Mouse (Mus musculus) liver, adult 10 weeks (tissue): ENCODE results near the gene Amdhd2. TPM values are rescaled to one million over a fixed set of nuclear protein-coding genes. Genes with fewer than 3 reads are reported as not detected.

Source experiments
- polyA plus RNA-seq: library from polyadenylated mRNA; stranded (reverse); fragments of 350-450 nt; fragmentation: Illumina TruSeq; extraction: RNeasy Lipid Tissue Mini Kit (QIAGEN cat#74804); gene quantifications from one replicate; pipeline ENCODE4 v1.2.3, GENCODE M21; 2014; ENCODE audit warnings: low read depth, low replicate concordance

Amdhd2 gene
- not detected for polyA plus RNA-seq

DNA sequence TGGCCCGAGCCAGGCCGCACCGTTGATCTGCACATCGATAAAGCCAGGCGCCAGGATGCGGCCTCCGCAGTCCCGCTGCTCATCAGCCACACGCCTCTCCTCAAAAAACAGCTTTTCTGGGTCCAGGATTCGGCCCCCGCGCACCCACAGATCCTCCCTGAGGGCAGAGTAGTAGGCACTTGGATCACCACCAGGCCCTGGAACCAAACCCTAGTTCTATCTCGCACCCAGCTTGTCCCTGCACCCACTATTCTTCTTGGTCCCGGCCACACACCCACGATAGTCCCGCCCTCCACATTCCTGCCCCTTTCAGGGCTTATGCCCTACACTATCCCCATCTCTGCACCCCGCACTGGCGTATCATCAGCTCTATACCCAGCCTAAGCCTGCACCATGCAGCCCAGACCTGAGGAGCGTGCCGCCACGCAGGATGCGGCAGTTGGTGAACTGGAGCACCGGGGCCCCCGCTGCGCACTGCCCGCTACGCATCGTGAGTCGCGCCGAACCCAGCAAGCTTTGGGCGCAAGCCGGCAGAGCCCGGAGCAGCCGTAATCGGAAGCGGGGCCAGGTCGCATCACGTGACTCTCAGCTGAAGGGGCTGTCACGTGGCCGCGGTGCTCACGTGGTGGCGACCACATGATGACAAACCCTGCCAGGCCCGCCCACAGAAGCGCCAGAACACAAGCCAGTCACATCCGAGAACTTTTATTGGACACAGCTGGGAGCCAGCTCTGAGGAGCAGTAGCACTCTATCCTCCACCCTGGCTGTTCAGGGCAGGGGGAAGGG lies at the start of gene Amdhd2:
Gene Amdhd2 (minus strand): TSS at position 591 of the 787 bp plus-strand sequence.

DNA sequence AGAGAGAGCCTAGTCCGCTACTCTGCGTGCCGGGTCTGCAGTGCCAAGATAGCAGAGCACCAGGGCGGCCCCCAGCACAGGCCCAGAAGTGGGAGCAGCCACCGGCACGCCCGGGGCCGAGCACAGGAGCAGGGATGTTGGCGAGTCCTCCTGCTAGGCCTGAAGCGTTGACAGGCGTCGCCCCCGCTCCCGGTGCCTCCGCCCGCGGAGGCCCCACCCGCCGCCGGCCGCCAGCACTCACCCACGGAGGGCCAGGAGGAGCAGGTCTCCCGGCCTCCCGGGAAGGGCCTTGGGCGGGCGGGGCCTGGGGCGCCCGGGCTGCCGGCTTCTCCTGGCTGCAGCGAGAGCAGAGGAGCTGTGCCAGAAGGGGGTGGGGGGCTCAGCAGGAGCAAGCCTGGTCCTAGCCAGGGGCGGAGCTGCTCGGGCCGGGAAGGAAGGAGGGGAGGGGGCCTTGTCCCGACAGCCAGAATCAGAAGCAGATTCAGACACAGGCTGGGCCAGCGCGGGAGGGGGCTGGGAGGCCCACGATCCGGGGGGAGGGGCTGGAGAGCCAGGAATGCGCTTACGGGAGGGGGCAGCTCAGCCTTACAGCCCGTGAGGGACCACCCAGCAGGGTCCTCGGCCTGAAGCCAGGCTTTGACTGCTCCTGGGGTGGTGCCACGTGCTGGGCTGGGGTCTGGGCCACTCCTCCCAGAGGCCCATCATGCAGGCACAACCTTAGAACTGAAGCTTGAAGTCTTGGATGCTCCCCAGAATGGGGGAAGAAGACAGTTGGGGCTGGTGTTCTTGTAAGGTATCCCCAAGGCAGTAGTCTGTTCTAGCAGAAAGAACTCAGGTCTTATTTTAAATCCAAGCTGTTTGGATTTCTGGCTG lies 45.7 kb upstream of the Amdhd2 start, which contains the start of gene Ntn3:
Gene Ntn3 (minus strand): TSS at position 489 of the 873 bp plus-strand sequence.

GRCm38 (mm10) chr17:24205284-24205888 lies 41.8 kb upstream of the Amdhd2 start, which contains the start of gene Tbc1d24:
Gene Tbc1d24, minus strand, starts transcription at chr17:24205562.

DNA sequence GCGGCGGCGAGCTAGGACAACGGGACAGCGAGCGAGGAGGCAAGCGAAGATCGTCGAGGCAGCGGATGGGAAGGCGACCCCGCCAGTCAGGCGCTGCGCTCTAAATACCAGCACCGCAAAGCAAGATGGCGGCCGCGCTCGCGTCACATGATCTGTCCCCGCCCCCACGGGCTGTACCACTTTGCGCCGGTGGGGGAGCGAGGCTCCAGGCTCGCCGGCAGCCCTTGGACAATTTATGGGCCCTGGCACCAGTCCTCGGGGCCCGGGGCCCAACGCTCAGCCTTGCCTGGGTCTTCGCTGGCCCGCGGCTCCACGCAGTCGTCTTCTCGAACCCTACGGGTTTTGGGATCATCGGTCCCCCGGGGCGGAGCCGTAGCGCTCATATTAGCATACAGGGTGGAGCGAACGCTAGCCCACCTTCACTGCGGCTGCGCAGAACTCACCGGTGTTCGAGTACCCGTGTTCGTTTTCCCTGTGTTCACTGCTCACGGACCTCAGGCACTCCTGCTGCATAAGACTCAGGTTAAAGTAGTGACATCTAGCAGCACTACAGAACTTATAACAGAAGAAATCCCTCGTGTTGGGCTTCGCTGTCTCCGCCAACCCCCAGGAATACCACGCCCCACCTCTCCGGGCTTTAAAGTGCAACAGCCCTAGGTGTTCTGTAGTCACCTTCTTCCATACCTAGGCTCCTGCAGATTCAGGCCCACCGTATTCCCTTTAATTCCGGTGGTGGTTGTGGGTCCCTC lies 5.9 kb upstream of the Amdhd2 start, which contains the start of gene Atp6v0c:
Gene Atp6v0c (minus strand): TSS at position 386 of the 749 bp plus-strand sequence.

DNA sequence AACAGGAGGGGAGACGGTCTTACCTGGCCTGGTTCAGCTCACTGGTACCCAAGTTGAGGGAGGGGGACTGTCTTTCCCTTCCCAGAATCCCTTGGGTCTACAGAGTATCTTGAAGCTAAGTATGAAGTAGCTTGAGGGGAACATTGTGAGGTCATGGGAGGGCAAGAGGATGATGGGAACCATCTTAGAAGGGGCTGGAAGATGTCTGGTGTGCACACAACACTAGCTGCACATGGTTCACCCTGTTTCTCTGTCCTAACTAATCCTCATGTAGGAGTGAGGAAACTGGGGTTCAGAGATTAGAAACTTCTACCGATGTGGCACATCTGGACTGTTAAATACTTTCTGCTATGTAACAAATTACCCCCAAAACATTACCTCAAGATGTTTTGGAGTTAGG lies 12.7 kb downstream of the Amdhd2 start, which contains the start of gene Pdpk1:
Gene Pdpk1 (minus strand): TSS at position 101 of the 400 bp plus-strand sequence.

Other genes starting within 250 kb of the Amdhd2 start
- gene Dcpp3, start 246.3 kb downstream of the Amdhd2 start, polyA plus RNA-seq, result not detected
- gene Sbp, start 222.1 kb downstream of the Amdhd2 start, polyA plus RNA-seq, result not detected
- not detected for gene Sbpl, start 208.5 kb downstream of the Amdhd2 start, polyA plus RNA-seq
- not detected for gene Prss30, start 183.2 kb downstream of the Amdhd2 start, polyA plus RNA-seq
- gene Prss22, start 165.7 kb downstream of the Amdhd2 start, polyA plus RNA-seq, result not detected
- not detected for gene Prss27, start 125.6 kb downstream of the Amdhd2 start, polyA plus RNA-seq
- gene Kctd5, start 90.3 kb downstream of the Amdhd2 start, polyA plus RNA-seq, result 7.5 TPM
- 17.7 TPM for gene Pdpk1, start 12.8 kb downstream of the Amdhd2 start, polyA plus RNA-seq
- 36.0 TPM for gene Atp6v0c, start 5.9 kb upstream of the Amdhd2 start, polyA plus RNA-seq
- gene Tbc1d24, start 41.8 kb upstream of the Amdhd2 start, polyA plus RNA-seq, result 7.0 TPM
- 0.32 TPM for gene Ntn3, start 45.8 kb upstream of the Amdhd2 start, polyA plus RNA-seq
- 19.8 TPM for gene Tedc2, start 57.1 kb upstream of the Amdhd2 start, polyA plus RNA-seq
- gene Ccnf, start 87.7 kb upstream of the Amdhd2 start, polyA plus RNA-seq, result 0.50 TPM
- not detected for gene Abca17, start 187.3 kb upstream of the Amdhd2 start, polyA plus RNA-seq
- 8.9 TPM for gene Abca3, start 188.2 kb upstream of the Amdhd2 start, polyA plus RNA-seq